Mouse (Mus musculus) layer of hippocampus, adult 18-20 months (tissue): ENCODE measurements around the gene Nxpe4. TPM values are rescaled to one million over a fixed set of nuclear protein-coding genes. Genes with fewer than 3 reads are reported as not detected.
"Not testable (repeated sequence)": the region's sequence is repeated elsewhere in the genome, so short reads cannot be mapped to it uniquely, and the experiment has no call there.

Experiments
- DNase-seq, 2 experiments: peaks; one replicate each; pipeline ENCODE4 v3.0.0; 2022; ENCODE audit warnings: low spot score in 2 of 2
- total RNA-seq, 2 experiments: library from RNA; stranded (reverse); gene quantifications; 2 replicates each; pipeline ENCODE4 v1.2.3; 2021

Gene Nxpe4
- total RNA-seq, 2 experiments from 2014 or later = 6.3 to 7.4 TPM

DNA sequence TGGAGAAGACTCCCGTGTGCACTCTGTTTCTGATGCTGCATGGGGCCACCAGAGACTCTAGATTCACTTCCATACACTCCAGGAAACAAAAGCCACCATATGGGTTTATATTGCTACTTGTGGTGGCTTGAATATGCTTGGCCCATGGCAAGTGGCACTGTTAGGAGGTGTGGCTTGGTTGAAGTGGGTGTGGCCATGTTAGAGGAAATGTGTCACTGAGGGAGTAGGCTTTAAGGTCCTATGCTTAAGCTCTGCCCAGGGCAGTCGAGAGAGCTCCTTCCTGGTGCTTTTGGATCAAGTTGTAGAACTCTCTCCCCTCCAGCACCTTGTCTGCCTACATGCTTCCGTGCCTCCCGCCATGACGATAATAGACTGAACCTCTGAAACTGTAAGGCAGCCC, 77.6 kb downstream of the Nxpe4 start:
- DNase-seq = no peak

DNA sequence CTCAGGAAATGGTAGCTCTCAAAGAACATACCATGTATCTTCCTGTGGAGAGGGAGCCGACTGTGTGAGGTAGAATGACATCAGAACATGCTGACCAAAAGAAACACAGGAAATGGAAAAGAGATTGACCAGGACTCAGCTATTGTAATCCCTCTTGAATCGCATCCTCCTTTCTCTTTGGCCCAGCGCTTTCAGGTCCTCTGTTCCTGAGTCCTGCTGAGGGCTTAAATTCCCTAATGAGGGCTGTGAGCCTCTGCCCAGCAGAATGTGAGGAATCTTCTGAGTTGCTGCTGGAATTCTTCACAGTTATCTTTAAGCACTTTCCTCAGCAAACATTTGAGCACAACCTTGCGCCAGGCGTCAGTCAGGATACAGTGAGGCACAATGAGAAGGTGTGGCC, 78.6 kb downstream of the Nxpe4 start:
- DNase-seq = no peak

DNA sequence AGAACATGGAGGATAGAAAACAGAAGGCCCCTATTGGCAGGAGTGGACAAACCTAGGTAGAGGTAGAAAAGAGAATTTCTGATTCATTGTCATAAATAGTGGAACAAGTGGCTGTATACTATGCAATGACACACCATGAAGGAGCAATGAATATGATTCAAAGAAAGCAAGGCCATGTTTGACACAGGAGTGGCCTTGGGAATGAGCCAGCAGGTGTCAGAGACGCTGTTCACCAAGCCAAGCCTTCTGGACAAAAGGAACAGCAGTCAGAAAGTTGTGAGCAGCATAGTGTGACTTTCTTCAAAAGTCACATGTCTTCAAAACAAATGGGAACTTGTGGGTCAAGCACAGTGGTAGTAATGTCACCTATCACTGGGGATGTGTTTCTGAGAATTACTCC, 80.0 kb downstream of the Nxpe4 start:
- no peak for DNase-seq

DNA sequence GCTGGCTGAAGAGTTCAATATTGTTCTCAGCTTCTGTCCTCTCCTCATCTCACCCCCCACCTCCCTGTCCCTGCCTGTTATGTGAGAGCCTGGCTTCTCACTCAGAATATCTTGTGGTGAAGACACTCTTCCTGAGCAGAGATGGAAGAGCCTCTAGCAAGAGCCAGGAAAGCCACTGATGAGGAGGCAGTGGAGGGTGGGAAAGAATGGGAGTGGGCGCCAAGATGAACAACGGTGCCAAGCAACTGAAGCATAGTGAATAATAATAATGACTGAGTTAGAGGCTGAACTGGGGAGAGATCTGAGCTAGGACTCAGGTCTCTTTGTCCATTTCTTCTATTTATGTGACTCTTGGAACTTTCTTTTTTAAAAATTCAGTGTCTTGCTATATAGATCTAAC, 80.9 kb downstream of the Nxpe4 start:
- DNase-seq = no peak

DNA sequence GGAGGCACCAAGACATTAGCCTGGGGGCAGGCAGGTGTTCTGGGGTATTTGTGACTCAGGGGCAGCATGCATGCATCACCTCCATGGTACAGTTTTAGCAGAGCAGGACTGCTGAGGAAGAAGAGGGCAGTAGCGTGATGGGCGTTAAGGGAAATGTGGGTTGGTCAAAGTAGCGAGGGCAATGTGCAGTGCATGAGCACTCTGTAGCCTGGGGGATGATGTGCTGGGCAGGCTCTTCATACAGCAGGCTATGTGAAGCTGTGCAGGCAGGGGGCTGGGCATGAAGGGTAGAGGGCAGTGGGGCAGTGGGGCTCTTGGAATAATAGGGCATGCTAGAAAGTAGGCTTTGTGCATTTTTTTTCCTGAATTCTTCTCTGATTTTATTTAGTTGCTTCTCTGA, 82.4 kb downstream of the Nxpe4 start:
- no peak for DNase-seq

DNA sequence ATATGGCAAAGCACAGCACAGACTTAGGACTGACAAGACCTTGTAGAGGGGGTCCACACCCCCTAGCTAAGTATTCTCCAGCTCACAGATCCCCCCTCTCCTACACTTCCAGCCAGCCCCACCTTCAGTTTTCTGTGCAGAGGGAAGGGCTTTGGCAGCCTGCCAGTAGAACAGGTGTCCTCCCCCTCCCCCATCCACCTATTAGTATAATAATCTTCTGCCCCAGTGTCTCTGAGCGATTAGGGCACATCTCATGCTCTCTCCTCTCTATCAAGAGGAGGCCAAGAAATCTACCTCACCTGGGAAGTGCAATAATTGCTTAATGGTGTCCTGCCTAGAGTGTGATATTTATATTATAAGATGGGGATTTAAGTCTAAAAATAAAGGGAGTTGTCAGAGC, 83.7 kb downstream of the Nxpe4 start:
- DNase-seq = no peak

DNA sequence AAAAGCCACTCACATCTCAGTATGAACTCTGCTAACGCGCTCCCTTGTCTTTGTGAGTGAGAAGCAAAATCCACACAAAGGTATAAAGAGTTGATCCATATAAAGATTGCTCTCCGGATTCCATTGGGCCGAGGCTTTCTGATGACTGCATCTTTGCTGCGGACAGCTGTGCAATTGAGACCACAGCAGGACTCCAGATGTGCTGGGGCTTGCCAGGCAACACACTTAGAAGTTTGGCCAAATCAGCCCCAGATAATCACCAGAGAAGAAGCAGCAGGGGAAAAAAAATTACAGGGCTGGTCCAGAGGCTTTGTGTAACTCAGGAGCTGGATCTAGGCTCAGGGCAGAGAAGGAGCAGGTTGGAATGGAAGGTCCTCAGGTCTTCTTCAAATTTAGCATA, 85.5 kb downstream of the Nxpe4 start:
- no peak for DNase-seq

DNA sequence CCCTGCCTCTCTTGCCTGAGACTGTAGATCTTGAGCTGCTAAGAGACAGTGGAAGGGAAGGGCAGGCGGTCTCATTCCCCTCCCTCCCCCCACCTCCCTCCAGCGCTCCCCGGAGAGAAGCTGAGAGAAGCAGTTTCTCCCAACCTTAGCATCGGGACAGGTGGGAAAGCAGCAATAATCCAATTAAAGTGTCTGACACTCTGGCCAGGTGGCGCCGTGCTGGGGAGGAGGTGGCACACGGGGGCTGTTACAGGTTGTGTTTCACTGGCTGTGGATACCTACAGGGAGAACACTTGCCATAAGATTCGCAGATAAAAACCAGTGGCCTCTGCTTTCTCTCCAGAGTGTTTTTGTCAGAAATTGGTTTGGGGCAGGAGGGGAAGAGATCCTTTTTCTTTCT, 90.4 kb downstream of the Nxpe4 start:
- no peak for DNase-seq

DNA sequence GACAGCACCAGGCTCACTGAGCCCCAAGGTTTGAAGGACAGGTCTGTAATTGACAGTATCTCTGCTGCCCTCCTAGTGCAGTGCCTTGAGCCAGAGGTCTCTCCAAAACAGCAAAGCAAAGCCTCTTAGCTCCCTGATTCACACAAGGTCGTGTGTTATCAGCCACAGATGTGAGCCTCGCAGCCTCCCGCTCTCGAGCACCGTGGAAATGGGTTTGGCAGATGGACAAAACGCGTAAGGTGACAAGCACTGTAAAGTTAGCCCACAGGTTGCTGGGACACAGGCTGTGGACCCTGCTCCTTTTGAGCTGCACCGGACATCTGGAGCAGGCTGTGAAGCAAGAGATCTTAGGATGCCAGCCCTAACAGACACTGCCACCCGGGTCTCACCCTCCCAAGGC, 95.2 kb downstream of the Nxpe4 start:
- DNase-seq = no peak

DNA sequence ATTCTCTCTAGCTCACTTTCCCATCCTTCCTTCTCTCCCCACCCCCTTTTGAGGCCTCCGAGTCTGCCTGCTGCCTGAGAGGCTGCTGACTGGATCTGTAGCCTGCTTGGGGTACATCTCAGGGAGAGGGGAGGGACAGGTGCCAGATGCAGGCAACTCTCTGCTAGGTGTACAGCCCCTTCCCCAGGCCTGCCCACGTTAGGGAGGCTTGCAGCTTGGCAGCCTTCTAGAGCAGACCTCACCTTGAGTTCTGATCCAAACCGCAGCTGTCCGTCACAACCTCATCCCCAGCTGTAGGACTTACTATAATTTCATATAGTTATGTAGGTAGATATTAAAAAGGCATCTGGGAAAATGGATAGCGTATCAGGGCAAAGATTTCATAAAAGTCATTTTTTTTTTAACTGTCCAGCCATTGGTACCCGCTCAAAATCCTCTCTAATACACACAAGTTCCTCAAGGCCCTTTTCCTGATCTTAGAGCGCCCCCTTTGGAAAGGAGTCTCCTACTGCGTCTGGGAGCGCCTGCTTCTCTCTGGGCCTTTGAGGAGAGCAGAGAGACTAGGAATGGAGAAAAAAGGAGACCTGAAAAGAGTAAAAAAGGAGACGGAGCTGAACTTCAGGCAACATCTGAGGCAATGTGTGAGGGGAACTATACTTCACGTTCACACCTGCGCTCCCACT, 96.1 kb downstream of the Nxpe4 start:
- DNase-seq = peak; percentile 50 to 67

DNA sequence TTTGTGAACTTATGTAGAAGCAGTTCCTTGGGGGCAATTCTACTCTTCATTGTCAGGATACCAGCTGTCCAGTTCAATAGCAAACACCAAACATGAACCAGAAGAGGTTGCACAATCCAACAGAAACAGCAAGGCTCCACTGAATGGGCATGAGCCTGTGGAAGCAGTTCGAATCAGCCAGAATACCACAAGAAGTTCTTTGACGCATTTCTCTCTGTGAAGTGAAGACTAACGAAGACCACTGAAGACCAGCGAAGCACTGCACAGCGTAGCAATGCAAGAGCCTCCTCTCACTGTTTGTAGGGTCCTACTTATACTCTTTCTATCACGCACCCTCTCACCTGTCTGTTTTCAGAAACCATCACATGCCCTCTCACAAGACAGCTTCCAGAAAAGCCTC, 102.8 kb downstream of the Nxpe4 start:
- no peak for DNase-seq

DNA sequence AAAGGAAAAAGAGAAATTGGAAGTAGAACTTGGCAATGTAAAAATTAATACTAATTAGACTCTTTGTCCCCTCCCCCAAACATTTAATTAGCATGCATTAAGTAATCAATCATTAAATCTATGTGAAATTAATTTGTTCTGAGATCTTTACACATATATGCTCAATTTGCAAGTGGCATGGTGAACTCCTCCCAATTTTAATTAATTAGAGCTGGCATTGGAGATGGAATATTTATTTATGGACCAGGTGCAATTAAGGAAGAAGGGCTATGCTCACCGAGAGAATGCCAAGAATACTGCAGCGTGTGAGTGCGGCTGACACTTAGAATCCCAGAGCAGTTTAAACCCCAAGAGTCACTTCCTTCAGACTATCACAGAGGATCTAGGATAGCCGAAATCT, 103.7 kb downstream of the Nxpe4 start:
- DNase-seq = no peak

DNA sequence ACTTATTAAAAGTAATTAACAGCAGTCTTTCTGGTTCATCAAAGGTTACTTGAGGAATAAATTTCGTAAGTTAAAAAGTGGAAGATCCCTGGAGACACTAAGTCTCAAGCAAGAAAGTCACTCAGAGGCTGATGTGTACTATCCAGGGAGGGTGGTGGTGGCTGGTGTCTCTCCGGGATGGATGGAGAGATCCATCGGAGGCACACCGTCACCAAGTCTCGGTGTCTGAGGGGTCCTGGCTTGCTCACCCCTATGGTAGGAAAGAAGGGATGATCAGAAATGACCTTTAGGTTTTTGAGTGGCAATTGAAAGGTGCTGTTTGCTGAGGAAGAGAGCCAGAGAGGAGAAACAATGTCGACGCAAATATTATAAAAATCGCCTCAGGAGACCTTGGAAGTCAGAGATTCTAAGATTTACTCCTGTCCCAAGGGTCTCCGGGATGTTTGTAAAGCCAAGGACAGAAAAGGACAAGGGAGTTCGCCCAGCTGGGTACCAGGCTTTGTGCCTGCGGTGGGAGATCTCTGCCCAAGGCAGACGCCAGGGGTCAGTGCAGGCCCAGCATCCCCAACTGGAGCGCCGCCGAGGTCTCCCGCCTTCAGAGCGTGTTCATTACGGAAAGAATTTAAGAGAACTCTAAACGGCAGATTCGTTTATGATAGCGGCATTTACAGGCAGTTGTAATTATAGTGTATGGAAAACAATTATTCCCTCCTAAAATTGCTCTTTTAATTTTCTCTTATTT, 104.6 kb downstream of the Nxpe4 start:
- peak; percentile 66 to 86 for DNase-seq

DNA sequence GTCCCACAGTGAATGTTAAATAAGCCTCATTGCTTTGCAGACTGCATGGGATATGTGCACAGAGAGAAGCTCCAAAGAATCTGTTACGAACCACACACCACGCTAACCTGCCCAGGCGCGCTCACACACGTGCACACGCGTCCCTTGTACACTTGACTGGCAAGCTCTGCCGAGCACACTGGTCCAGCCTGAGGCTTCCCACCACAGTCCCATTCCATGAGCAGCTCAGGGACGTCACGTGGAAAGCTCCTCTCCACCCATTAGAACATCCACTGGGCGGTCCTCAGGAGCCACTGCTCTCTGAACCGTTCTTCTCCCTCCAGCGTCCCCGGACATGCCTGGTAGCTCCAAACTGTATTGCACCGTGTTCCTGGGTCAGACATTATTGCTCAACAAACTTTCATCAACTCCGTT, 105.2 kb downstream of the Nxpe4 start:
- peak in 1 of 2 experiments; percentile 35 for DNase-seq

DNA sequence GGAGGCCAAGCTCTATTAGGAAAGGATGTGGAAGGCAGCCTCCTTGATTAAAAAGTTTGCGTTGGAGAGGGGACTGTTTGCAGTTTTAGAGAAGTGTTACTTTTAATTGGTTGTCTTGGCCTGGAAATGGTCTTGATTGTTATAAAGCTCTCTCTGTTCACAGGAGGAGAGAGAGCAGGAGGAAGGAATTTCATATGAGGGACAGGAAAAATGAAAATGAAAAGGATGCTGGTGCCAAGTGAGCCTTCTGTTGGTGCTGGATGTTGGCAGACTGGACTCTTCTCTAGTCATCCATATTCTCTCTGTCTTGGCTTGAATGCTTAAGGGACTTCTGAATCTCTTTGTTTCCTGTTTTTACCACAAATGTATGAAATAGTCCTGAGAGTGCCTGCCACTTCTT, 106.1 kb downstream of the Nxpe4 start:
- no peak for DNase-seq

DNA sequence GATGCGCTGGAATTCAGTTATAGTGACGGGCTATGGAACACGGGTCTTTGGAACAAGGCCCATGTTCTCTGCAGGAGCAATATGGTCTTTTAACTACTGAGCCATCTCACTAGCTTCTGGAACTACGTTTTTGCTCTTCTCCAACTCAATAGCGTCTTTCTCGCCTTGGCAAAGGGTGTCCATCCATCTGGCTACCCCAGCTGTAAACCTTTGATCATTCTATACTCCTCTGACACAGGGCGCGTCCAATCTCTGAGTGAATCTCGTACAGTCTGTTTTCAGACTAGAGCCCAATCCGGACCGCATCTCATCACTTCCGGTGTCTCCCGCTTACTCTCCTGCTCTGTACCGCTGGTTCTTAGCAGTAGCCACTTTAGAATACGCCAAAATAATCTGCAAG, 115.0 kb downstream of the Nxpe4 start:
- peak; percentile 4 to 29 for DNase-seq

DNA sequence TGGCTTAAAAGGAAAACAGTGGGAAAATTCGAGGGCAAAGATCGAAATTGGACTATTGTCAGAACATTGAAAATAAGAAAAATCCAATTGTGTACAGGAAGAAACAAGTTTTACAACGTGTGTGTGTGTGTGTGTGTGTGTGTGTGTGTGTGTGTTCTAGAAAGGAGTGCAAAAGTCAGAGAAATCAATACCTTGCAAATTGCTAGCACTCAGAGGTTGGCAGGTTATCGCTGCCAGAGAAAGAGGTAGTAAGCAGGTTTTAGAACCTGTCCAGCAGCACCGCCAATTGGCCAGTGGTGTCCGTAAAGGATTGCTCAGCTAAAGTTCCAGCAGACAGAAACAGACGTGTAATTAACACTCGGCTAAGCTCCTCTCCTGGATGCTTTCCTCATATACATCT, 122.4 kb downstream of the Nxpe4 start:
- DNase-seq = no peak

DNA sequence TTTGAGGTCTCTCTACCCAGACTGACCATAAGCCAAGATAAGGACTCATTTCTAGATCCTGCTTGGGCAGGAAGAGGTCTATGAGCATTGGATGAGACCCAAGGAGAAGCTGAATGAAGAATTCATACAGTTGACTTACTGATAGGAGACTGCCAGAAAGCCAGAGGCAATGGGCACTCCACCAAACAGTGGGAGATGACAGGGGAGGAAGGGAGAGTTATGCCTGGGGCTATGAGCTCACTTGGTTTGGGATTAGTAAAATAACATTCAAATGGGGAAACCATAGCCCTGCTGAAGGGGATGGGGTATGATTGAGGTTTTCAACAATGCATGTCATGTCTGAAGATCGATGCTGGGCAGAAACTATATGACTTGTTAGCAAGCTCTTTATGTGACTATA, 128.5 kb downstream of the Nxpe4 start:
- no peak for DNase-seq

DNA sequence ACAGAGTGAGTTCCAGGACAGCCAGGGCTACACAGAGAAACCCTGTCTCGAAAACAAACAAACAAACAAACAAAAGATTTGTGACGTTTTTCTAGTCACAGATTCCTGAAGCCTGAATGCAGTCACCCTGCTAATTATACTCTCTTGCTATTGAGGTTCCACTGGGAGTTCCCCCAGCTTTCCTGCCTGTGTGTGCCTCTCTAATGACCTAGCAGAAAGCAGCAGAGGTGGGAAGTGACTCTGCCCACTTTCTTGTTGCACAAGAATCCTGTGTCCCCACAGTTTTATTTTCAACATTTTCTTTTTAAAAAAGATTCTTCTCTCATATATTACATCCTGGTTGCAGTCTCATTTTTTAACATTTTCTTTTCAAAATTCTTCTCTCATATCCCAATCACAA, 132.9 kb downstream of the Nxpe4 start:
- DNase-seq = no peak

DNA sequence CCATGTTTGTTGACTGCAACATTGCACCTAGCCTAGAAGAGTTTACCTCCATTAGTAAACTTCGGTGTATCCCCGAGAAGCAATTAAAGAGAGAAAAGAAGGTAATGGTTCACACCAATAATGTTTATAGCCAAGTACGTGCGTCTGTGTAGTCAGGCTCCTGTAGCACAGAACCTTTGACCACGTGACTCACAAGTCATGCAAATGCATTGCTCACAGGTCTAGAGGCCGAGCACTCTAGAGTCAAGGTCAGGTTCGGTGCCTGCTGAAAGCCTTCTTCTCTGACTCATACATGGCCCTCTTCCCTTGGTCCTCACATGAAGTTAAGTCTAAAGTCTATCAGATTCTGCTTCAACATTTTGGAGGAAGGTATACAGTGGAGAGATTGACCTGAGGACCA, 137.2 kb downstream of the Nxpe4 start:
- DNase-seq = no peak

DNA sequence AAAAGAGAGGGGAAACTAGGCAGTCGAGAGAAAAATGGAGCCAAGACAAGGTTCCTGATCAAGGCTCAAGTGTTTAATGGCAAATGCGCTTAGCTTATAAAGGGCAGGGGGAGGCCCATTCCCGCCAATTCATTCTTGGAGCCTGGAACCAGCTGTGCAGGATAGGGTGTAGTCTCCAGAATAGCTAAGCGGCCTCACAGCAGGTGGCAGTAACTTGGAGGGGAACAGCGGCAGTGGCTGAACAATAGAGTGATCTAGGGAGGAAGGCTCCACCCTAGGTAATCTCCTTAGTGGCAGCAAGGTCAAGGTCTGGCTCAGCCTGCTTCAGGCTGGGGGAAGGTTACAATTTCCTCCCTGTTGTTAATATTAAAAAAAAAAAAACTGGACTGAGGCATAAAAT, 141.7 kb downstream of the Nxpe4 start:
- not testable (repeated sequence) for DNase-seq

DNA sequence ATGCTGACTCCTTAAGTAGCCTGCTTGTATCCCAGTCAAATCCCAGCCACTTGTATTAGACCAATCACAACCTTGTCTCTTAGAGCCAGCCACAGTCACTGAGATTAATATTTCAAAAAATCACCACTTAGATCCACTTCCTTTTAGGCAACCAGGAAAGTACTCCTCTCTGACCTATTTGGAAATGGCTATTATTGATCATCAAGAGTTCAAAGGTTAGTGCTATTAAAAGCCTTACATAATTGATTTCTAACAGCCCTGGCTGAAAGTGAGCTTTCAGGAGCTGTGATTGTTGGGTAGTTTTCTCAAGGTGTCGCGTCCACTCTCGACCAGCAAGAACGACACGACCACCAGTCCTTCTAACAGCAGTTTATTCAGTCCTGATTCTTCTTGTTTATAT, 149.4 kb downstream of the Nxpe4 start:
- DNase-seq = no peak

DNA sequence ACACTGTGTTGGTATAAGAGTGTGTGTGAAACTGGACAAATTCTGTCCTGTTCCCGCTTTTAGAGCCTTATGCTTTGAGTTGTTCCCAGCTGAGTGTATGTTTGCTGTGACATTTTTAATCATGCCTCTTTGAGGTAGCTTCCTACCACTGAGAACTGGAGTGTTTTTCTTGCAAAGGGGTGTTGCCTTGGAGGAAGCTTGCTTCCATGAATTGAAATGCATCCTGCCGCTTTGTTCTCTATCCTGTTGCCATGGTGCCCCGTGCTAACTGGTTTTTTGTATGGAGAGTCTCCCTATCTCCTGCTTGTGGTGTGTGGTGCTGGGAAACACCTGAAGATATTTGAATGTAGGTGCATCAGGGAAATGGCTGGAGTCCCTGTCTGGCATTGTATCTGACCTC, 152.4 kb downstream of the Nxpe4 start:
- DNase-seq = peak in 1 of 2 experiments; percentile 9
